Mouse (Mus musculus): ENCODE results near the gene Zdhhc13.

Gene Zdhhc13

DNA sequence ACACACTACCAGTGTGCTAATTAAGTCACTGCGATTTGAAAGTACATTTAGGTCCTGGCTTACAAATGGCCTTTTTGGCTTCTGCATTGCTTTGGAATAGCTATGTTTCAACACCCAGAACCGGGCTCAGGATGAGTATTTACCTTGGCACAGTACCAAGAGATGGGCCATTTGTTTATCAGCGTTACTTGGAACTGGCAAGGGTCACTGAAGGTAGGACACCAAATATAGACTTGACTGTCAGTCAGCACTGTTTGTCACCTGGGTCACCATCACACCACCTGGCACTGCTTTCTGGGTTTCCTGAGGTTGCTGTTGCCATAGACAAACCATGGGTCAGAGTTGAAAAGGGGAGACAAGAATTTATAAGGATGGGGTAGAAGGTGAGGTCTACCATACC lies 53.5 kb downstream of the Zdhhc13 start:
- DNase-seq (ENCODE audit: low spot score) = no peak

DNA sequence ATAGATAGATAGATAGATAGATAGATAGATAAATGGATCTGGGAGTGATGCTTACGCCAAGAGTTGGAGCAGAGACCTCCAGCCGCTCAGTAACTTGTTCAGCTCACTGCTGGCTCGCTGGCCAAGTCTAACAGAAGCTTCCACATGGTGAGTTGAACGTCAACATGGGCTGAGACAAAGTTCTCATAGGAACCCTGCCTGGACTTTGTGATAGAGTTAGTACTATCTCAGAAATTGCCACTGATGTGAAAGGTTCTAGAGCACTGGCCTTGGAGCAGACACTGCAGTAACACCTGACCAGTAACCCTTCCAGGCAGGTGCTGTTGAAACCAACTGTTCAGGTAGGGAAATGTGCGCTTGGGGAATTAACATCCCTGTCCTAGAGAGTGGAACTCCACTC lies 54.7 kb downstream of the Zdhhc13 start:
- DNase-seq (ENCODE audit: low spot score) = no peak

DNA sequence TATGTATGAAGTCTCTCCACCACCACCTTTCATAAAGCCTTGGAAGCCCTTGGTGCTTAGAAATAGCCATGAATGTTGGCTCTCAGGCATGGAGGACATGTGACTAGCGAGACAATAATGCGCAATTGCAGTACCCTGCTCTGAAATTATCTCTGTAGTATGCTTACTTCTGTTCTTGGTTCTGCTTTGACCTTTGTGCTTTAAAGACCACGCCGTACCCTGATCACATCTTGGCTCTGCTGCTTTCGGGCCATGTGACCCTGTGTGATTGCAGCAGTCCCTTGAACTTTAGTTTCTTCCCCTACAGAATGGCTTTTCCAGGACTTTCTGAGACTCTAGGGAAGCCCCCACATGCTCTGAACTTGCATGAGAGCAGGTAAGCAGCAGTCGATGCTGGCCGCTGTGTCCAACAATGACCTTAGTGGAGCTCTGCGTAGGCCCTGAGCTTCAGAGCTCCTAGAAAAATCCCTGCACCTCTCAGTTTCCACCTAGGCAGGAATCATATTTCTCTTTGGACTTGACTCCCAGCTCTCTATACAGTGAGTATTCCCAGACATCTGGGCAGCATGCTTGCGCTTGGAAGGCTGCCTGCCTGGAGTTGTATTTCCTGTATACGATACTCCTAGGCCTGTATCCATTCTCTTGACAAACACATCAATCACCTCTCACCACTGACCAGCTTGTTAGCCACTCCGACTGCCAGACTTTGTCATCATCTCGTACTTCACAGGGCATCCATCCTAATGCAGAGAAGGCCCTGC lies 56.6 kb downstream of the Zdhhc13 start:
- DNase-seq (ENCODE audit: low spot score) = no peak

DNA sequence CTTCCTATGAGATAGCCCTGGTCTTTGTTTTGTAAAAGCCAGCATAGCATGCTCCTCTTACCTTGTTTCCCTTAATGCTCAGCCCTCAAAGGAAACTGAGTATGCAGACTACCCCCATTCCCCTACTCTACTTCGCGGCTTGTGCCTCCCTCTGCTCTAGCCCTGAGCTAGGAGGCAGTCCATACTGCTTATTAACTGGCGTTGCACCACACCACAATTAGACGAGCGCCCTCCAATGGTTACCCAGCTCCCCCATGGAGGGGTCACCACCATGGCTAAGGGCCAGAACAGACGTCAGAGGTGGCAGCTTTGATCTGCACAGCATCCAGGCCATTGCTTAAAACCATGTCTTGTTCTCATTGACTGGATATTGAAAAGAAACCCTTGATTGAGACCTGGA lies 58.0 kb downstream of the Zdhhc13 start:
- DNase-seq (ENCODE audit: low spot score) = no peak

DNA sequence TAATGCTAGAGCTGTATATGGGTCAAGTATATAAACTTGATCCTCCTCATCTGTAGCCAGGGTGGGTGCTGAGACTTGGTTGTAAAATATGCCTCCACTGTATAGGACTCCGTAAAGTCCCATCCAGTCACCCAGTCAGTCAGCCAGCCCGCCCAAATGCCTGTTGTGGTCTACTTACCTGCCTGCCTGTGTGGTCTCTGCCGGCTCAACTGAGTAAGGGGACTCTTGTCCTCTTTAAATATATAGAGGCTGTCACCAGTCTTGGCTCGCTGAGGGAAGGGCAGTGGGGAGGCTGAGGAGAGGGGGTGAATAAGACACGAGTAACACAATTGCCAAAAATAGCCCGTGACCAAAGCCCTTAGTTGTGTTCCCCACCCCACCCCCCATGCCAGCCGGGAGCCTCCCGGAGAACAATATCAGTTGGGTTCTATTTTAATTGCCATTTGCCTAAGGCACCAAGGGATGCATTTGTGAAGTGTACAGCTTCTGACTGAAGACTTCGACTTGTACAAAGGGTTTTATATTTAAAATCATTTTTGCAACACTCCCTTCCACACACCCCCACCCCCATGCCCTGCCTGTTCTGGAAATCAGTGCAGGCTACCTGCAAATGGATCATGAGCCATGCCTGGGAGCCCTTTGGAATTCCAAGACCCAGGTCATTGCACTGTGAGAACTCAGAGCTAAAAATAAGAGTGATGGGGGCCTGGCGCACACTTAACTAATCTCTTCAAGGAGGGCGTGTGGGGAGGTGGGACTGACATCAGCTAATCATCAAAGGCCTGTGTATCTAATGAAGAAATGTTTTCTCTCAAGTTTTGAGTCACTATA lies 59.2 kb downstream of the Zdhhc13 start, which contains the start of gene Csrp3:
Gene Csrp3, minus strand, starts transcription at position 214 of the 831 bp plus-strand sequence.
- DNase-seq (ENCODE audit: low spot score) = no peak

DNA sequence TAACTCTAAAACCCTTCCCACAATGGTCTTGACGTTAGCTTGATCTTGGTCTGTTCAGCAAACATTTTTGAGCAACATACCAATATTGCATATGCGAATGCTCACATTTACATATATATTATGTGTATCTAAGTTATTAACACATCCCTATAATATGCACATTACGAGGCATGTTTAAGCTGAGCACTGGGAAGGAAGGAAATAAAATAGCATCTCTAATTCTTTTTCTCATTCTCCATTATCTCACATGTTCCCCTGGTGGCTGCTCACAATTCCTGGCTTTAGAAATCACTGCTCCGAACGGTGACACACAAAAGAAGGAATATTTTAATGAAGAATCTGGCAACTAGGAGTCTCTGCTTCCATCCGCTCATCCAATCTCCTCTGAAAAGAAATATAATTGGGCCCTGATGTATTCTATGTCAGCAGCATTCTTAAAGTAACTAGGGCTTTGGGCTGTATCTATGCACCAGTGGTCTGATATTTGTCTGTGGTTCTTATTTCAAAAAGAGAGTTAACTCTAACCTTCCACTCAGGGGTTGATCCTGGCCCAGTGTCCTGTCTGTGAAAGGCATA lies 62.8 kb downstream of the Zdhhc13 start:
- no peak for DNase-seq (ENCODE audit: low spot score)

DNA sequence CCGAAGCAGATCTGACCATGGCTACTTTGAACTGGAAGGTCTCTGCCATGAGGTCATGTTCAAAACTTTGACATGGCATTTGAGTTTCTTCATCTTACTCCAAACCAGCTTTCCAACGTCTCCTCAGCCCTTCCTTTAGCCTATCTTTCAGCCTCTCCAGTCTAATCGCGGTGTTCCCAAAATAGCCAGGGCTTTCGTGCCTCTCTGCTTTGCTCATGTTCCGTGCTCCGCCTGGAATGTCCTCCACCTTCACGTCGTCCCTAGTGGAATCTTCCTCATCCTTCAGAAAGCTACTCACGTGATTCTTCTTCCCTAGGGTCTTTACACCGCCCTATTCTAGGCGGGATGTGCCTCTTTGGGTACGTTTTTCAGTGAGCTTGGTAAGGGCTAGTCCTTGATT lies 64.7 kb downstream of the Zdhhc13 start:
- DNase-seq (ENCODE audit: low spot score) = no peak

DNA sequence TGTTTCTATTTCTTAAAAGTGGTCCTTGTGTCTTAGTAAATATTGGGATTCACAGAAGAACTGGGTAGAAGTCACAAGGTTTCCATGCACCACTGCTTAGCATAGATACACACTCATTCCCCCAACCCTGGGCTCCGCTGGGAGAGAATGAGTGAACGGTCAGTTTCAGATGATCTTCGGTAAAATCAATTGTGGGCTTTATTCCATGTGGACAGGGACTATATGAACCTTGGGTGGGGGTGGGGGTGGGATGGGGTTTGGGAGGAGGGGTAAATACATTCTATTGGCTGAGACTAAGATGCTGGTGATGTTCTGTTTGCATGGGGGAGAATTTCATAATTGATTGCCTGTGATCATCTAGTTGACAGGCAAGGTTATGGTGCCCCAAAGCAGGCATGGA lies 66.7 kb downstream of the Zdhhc13 start:
- no peak for DNase-seq (ENCODE audit: low spot score)

DNA sequence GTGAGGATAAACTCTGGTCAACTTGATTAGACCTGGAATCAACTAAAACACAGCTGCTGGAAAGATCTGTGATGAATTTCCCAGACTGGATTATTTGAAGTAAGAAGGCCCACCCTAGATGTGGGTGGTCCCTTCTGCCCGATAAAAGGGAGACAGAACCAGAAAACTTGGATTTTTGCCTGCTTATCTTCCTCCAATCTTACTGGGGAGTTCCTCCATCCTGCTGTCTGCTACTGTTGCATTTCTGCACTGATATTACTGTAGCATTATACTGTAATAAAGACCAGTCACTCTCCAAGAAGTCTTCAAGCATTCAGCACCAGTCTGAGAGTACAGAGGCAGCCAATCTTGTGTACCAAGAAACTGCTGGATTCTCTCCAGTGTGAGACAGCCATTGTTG lies 69.5 kb downstream of the Zdhhc13 start:
- no peak for DNase-seq (ENCODE audit: low spot score)

DNA sequence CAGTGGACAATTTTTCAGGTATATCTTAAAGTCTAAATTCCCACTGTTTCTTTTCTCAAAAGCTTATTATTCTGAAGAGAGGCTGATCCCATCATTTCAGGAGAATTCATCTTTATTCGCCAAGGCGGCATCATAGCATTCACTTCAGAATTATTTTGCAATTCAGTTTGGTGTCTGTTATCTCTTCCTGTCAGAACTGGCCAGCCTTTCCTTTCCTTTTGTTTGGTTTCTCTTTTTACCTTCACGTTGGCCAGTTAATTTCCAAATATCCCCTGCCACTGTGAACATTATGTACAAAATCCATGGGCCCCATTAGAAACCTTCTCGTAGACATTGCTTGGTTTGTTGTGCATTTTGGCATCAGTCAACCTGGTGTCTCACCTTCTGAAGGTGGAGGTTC lies 70.6 kb downstream of the Zdhhc13 start:
- DNase-seq (ENCODE audit: low spot score) = no peak

DNA sequence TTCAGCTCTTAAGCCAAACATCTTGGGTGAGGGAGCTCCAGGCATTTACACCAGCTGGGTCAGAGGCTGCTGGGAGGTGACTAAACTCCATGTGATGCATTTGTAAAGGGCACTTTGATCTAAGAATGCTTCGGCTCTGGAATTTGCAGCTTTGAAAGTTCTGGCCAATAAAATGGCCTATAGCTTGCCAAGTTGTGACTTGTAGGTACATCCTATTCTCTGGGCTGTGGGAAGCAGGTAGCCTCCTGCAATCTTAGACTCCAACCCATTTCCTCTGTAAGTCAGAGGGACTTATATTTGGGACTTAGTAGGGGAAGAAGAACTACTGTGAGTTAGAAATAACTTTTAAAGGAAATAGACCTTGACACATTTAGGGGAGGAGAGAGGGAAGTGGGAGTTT lies 72.1 kb downstream of the Zdhhc13 start:
- DNase-seq (ENCODE audit: low spot score) = no peak

DNA sequence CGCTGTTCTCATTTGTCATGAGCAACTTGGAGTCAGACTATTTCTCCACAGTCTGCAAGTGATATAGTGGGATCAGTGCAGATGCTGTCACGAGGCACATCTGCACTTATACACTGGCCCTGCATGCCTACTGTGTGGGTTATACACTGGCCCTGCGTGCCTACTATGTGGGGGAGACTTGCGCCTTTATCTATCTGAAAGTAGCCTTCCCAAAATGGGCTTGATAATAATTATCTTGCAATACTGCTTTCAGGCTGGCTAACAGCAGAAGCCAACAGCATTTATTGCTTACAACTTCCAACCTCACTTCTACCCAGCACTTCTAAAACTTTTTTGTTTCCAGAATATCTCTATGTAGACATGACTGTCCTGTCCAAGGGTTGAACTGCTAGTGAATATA lies 73.0 kb downstream of the Zdhhc13 start:
- DNase-seq (ENCODE audit: low spot score) = no peak

DNA sequence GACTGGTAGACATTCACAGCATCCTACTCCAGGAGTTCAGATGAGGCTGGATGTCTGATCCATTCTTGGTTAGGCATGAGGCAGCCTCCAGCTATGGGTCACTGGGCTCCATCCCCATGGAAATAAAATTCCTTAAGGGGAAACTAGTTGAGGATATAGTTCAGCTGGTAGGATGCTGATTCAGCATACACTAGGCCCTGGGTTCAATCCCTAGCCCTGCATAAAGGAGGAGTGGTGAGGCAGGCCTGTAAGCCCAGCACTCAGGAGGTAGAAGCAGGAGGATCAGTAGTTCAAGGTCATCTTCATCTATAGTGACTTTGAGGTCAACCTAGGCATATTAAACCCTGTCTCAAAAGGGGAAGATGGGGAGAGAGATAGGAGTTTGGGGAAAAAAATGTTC lies 75.4 kb downstream of the Zdhhc13 start:
- no peak for DNase-seq (ENCODE audit: low spot score)

DNA sequence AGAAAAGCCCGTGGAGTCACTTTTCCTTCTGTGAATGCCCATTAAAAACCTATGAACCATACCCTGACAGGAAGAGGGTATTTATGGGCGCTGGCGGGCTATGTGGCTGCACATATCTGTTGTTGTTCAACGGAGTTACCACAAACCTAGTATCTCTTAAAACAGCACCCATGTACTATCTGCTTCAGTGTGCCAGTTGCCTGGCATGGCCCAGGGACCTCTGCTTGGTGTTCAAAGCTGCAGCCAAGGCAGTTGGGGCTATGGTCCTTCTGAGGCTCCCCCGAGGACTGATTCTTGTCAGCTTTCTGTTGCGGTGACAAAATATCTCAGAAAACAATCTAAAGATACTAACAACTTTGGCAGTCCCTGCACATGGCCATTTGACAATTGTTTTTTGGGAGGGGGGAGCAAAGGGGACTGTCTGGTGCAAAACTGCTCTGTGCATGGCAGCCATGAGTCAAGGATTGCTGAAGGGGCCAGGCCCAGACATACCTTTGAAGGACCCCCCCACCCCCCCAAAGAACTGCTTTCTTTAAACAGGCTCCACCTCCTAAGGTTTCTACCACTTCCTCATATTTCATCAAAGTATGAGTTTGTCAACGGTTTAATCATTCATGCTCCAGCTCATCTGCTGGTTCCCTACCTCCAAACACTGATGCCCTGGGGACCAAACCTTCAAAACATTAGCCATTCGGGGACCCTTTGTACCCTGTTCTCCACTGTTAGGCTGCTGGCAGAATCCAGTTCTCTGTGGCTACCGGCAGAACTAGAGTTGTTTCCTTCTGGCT lies 76.1 kb downstream of the Zdhhc13 start:
- no peak for DNase-seq (ENCODE audit: low spot score)

DNA sequence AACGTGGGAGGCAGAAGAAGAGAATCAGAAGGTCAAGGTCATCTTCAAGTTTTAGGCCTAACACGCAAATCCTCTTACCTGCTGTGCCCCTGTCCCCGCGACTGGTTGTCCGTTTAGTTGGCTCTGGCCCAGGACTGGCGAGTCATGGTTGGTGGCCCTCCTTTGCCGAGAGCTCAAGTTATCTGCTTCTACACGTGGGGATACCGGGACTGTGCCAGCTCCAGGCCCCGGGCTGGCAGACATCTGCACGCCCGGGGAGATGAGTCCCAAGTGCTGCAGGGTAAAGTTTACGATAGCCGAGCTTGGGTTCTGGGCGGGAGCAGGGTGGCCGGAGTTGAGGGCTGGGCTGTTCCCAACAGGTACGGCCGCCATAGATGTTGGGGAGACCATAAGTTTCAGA lies 78.8 kb downstream of the Zdhhc13 start:
- no peak for DNase-seq (ENCODE audit: low spot score)

DNA sequence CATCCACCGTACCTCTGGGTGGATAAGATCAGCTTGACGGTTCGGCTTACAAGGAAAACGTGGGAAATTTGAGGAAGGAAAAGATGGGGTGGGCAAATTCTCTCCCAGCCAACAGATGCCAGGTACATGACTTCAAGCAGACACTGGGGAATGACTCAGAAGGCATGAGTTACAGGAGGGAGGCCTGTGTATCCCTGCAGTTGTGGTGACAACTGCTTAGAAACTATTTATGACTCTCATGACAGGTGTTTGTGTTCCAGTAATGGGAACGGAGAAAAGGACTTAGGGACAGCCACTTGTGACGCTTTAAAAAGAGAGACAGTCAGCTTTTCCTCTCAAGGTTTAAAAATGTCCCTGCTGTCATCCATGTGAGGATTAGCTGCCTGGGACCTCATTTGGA lies 81.3 kb downstream of the Zdhhc13 start:
- DNase-seq (ENCODE audit: low spot score) = no peak

DNA sequence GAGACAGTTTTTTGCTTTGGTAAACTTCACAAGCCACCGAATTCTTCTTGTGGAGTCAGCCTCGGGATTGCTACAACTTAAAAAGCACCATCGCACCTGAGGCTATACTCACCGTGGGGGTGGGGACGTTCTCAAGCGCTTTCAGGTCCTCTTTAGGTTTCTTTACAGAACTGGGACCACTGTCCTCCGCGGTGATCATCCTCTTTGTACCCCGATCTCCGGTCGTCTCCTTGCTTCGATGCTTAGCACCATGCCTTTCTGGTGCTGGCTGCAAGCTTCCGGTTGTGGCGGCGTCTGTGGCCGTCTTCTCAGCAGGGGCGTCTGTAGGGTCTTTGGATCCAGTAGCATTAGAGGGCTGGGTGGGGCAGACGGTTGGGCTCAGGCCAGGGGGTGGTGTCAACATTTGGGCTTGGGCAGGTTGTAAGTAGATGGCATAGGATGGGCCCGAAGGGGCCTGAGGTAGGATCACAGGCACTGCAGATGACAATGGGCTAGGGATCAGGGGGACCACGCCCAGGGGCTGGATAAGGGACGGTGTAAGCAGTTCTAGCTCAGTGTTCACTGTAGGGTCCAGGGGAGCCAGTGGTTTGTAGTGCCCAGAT lies 81.9 kb downstream of the Zdhhc13 start:
- no peak for DNase-seq (ENCODE audit: low spot score)

DNA sequence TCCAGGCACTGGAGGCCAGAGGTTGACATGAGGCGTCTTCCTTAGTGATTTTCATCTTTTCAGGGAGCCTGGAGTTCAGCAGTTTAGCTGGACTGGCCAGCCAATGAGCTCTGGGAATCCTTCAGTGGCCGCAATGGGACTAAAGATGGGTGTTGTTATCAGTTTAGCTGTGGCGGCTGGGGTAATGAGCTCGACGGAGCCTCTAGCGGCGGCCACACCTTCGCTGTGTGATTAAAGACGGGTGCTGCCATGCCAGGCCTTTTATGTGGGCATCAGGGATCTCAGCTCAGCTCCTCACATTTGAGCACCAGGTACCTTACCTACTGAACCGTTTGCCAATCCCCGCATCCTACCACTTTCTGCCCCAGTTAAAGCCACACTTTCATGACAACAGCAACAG lies 82.5 kb downstream of the Zdhhc13 start:
- DNase-seq (ENCODE audit: low spot score) = no peak

DNA sequence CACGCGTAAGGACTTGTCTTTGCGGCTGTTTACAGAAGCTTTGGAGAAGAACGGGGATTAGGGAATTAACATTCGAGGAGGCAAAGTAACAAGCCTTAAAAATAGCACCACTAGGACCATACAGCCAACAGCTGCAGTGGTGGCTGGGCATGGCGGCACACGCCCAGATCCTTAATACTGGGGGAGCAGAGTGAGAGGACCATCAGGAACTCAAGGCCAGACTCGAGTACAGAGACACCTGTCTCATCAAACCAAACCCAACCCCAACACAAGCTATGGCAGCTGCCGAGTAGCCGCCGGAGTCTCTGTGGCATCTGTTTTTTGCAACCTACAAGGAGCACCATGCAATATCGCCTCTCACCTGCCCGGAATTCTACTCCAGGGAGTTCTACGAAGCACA lies 86.3 kb downstream of the Zdhhc13 start:
- DNase-seq (ENCODE audit: low spot score) = no peak

DNA sequence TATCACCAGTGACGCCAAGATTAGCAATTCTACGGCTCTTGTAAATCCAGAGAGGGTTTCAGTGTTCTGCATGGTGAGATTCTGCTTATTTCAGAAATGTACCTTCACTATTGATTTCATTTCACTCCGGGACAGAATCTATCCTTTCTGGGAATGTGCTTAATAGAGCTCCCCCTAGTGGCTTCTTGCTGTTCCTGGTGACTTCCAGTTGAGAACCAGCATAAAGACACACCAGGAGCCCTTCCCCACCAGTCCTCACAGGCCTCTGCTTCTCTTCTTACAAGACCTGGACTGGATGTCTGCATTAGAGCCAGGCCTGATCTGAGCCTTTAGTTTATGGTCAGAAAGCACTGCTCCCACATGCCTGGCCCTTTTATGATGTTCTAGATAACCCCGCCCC lies 87.7 kb downstream of the Zdhhc13 start:
- no peak for DNase-seq (ENCODE audit: low spot score)

Measured in testis, postnatal 14 days (tissue).